Mouse (Mus musculus) cerebellum, postnatal 36 days (tissue): ENCODE results near the gene Hpse2.

ENCODE experiments used
- DNase-seq, 2 experiments: peaks; one replicate each; pipeline ENCODE4 v3.0.0; 2021 to 2022; ENCODE audit warnings: mixed read lengths in 2 of 2

Hpse2 gene

DNA sequence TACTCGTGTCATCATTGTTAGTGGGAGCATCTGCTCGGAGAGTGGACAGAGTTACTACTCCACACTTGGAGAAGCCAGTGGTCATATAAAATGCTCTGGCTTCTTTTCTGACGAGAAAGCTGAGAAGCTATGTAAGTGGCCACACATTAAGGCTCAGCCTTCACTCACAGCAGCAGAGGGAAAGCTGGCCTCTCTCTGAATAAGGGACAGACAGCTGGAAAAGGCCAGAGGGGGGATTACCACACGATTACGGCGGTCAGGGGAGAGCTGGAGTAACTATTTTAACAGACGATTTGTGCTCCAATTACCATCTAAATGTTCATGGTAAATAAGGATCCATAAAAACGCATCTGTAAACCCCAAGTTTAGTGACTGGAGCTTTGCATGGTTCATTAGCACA lies 232.1 kb downstream of the Hpse2 start:
- DNase-seq = no peak

DNA sequence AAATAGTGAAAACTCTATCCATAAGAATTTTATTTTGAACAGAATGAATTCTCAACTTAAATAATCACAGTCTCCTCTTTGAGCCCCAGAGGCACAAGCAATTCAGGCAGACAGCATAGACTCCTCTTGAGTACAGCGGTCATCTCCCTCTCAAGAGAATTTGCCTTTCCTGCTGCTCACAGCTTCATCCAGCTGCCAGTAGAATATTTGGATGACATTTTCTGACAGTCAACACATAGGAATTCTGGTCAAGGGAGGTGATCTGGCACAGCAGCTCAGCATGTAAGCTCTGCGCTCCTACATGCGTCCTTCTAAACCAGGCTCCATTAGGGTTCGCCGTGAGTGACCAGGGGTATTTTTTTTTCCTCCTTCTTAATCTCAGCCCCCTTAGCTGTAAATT lies 232.6 kb downstream of the Hpse2 start:
- DNase-seq = no peak

DNA sequence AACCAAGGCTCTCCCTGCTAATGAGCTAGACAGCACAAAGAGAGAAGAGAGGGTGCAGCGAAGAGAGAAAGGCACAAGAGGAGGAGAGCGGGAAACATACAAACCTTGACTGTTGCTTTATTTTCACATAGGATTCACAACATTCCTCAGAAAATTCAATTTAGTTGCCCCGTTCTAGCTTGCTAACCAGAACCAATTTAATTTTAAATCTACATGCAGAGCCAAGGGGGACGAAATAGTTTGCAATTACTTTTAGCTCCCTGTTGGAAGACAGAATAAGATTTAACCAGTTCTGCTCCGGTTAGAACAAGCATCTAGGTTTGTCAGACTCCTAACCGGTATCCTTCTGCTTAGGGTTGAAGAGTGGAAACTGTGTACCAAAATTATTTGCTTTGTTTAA lies 240.3 kb downstream of the Hpse2 start:
- no peak for DNase-seq

DNA sequence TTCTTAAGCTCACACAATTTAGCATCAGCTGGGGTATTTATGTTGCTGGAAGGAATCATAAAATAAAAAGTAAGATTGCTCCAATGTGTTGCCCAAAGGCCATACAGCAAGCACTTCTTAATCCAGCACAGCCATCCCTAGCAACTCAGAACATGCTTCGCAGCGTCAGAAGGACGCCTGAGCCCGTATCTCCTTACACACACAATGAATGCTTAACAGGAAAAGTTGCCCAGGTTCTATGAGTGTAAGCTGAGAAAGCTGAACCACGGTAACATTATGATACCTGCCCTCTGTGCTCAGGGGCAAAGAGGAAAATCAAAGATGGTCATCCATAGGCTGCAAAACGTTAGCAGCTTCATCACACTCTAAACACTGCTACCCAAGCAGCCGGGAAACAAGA lies 241.3 kb downstream of the Hpse2 start:
- no peak for DNase-seq

DNA sequence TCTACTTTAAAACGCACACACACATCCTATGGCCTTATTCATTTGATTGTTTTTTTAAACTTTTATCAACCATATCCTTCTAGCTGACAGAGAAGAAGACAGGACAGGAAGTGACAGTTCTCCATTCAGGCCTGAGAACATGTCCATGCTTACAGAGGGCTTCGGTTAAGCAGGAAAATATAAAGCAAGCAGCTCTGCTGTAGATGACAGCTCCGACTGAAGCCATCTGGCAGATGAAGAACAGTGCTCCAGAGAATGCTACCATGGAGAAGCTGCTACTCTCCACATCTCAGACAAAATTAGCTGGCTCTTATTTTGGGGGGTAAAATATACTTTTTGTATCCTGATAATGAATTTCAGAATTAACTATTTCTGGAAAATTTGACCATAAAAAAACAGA lies 246.5 kb downstream of the Hpse2 start:
- DNase-seq = no peak

DNA sequence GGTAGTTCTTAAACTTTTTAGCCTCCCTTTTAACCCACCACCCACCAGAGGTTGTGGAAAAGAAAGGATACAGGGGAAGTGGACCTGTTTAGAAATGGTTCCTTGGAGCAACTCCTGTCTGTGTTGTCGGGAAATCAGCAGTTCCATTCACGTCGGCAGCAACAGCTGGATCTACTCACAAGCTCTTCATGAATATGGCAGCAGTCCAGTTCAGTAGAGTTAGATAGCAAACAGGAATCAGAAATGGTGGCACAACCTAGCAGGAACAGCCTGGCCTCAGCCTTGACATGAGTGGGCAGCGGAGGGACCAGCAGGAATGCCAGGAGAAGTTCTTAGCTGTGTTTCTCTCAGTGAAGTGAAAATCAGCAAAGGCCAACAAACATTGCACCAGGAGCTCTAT lies 278.4 kb downstream of the Hpse2 start:
- DNase-seq = no peak

DNA sequence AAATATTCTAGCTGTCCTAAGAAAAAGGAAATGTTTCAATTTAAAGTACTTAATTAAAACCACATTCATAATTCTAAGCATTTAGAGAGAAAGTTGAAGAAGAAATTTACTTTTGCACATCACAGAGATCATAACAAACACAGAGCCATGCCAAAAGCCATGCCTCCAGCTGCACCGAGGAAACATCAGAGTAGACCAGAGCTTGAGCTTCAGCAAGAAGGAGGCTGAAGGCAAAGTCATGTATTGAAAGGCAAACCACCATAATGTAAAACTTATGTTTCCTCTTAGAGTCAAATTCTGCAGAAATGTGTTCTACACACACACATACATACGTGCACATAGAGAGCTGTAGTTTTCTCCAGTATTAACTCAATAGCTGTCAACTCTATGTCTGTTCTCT lies 291.2 kb downstream of the Hpse2 start:
- DNase-seq = no peak

DNA sequence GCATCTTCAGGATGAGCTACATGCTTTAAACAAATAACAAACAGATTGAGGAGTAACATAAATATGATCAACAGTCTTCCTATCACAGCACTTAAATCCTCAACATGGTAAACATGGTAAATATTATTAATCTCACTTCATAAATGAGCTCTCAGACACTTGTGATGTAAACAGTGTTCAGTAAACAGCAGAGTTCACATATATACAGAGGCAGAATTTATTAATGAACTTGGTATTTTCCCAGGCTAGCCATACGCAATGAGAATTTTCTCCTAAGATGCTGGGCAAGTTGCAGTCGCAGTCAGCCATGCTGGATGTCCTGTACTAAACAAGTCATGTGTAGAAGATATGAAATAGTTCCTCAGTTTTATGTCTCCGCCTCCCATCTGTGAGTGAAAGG lies 300.9 kb downstream of the Hpse2 start:
- no peak for DNase-seq

DNA sequence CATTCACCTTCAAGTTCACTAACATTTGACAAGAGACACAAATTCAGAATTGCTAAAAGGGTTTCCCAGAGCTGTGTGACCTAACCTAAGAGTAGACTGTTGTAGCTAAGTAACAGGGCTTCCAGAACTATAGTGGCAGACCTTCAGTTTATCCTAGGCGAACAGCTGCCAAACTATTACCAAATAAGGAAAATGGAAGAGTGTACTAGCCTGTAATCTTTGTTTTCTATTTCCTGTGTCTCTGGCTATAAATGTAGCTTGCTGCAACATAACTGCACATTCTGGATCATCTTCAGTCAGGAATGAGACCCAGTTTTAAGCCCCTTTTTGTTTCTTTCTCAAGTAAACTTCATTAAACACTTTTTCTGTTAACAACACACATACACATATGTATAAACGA lies 324.0 kb downstream of the Hpse2 start:
- no peak for DNase-seq

DNA sequence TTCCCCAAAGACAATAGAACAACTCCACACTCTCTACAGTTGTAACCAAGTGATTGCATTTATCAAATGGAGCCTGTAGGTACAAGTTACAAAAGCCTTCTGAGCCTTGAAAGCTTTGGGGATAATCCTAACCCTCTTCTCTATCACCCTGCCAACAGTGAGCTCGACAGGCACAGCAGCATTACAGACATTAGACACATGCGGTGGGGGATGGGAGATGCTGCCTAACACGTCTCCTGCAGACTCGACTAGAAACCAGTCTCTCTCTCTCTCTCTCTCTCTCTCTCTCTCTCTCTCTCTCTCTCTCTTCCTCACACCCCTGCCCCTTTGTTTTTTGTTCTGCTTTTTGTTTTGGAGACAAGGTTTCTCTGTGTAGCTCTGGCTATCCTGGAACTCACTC lies 343.6 kb downstream of the Hpse2 start:
- no peak for DNase-seq

DNA sequence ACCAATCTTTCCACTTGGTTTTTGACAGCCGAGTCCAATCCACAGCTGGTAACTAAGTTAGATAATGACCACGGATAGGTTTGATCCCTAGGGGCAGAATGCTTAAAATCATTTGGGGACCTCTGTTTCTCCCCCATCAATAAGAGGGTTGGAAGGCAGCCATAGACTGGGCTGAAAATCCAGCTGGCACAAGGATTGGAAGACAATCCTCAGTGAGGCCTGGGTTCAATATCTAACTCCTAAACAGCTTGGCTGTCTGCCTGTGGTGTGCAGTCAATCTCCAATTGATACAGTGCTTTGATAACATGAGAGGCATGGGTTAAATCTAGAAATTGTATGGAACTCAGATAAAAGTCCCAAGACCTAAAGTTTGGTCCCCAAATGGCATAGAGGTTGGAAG lies 345.4 kb downstream of the Hpse2 start:
- no peak for DNase-seq

DNA sequence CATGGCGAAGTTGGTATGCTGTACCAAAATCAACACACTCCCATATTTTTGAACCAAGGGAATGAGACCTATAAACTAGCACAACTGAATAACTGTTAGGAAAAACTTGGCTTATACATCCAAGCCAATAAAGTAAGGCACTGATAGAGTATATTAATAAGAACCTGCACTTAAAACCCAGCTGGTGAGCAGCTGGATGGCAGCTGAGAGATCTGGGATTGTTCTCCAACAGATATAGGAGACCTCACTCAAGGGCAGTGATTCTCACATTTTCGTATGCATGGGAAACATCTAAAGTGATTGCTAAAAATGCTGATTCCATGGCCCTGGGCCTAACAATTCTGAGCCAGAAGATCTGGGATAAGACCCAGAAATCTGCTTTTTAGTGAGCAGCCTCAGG lies 345.9 kb downstream of the Hpse2 start:
- DNase-seq = no peak

DNA sequence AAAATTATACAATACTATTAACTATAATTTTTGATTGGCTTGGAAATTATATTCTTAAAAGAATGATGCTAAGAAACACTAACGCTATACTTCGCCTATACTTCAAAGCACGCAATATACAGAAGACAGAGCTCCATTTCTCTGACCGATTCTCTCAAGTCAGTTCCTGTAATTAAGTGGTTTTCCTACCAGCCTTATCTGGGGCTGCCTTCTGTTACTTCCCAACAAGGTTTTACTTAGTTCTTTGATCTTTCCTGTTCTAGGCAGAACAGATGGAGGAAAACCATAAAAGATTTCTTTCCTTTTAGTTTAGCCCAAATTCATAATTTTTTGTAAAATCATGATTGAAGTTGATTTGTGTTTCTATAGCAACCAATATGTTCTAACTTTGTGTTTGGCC lies 351.8 kb downstream of the Hpse2 start:
- DNase-seq = no peak

DNA sequence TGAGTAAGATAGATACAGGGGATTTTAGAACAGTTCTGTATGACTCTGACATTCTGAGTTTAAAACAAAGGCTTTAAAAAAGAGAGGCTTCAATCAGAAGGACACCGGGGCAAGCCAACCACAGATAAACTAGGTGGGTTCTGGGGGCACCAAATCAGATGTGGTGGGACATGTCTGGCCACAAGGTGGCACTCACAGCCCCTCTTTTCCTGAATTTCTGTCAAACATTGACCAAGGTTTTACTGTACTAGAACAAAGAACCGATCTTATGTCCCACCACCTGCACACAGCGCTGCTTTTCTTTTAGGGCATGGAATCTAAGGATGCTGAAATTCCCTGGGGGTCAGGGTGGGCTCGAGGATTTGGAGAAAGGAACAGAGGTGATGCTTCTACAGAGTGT lies 360.9 kb downstream of the Hpse2 start:
- peak; percentile 20 for DNase-seq

DNA sequence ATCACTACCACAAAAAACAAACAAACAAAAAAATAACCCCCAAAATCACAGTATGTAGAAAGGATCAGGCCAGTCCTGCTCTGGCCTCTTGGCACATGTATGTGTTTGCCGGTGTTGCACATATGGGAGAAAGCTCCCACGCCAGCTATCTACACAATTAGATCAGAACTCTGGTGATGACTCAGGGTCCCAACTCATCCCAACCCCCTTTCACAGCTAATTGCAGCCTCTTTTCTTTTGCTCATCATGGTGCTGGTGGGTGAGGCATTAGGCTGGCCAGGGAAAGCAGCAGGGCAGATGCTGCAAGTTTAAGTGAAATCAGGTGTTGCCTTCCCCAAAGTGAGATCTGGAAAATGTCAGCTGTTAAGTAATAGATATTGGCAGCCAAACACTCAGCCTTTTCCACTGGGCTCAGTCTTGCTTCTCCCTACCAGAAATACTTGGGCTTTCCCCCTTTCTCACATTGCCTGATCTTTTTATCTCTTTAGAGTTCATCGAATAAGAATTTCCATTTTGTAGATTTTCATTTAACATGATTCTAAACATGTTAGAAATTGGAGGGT lies 365.5 kb downstream of the Hpse2 start:
- DNase-seq = no peak

DNA sequence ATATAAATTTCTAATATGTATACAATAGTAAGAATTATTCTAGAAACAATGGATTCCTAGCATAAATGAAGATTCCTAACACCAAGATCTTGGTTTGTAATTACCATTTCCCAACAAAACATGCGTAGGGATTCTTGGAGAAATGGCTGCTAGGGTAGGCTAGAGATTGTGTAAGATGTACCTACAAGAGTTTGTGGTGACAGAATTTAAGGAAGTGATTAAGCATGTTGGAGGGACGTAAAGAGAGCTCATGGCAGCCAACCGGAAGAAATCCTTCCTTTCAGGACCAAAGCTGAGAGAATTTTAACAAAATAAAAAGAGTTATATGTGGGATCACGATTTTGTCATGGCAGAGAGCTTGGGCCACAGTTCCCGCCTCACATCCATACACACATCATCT lies 369.4 kb downstream of the Hpse2 start:
- DNase-seq = no peak

DNA sequence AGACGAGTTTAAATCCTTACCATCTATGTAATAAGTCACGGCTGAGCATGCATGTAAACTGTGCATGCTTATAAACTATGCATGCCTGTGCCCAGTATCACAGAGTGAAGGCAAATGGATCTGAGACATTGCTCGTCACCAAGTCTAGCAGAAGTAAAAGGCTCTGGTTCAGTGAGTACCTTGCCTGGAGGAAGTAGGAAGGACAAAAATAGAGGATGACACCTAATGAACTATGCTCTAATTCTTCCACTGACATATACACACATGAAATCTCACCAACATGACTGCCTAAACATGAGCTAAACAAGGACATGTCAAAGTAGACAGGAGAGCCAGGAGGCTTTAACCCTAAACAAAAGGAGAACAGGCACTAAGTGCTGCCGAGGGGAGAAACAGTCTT lies 391.7 kb downstream of the Hpse2 start:
- no peak for DNase-seq

DNA sequence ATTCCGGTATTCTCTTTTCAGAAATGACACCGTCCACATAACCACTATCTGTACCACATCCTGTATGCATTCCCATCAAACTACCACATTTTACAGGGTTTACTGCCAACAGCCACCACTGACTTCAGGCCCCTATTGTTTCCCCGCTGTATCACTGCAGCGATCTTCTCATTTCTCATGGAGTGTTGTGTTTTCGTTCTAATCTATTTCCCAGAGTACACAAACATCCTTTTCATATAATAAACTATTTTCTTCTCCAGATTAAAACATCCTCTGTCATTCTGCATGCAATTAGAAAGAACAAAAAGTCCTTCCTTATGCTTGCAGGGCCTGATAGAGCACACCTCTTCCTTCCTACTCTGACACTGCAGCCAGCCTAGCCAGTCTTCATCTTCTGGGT lies 399.3 kb downstream of the Hpse2 start:
- no peak for DNase-seq

DNA sequence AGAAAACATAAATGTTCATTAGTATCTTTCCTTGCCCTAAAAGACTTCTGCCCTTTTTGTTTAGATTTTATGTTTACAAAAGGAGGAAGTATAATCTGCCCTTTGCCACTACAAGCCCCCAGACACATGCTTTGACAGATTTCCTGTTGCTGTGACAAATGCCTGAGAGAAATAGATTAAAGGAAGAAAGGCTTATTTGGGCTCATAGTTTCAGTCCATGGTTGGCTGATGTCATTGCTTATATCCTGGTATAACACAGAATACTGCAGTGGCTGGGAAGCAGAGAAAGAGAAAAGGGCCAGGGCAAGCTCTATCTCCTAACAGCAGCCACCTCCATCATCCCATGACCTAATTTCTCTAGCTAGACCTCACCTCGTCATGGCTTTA lies 401.8 kb downstream of the Hpse2 start:
- DNase-seq = no peak

DNA sequence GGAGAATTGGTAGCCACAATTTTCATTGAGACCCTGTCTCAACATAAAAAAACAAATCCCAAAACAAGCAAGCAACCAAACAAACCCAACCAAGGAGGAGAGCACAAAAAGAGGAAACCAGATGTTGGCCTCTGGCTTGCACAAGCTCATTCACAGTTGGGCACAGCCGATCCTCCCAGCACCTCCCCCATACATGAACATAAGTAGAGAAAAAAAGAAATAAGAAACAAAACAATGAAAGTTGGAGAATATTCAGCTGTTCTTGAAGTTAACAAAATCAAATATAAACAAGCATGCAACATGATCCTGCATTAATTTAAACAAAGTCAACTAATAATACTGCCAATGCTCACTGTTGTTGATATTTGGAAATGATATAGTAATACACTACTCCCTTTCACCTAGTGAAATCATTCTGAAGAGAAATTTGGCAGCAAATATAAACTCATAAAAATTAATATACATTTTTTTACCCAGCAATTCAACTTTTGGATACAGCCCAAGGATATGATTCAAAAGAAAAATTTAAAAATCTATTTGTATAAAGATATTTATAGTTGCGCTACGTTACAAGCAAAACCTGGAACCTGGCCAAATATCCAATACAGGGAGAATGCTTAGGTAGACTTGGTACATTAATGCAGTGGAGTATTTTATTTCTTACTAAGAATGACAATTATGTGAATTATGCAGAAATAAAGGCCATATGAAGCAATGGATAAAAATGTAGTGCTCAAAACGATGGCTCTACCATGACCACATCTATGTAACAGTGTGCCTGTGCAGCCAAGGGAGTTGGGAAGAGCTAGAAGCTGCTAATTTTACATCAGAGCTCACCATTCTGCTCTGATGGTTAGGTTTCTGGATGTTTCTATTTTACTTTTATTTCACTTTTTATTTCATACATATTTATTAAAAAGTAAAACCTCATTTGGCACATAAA lies 402.5 kb downstream of the Hpse2 start:
- DNase-seq = no peak

DNA sequence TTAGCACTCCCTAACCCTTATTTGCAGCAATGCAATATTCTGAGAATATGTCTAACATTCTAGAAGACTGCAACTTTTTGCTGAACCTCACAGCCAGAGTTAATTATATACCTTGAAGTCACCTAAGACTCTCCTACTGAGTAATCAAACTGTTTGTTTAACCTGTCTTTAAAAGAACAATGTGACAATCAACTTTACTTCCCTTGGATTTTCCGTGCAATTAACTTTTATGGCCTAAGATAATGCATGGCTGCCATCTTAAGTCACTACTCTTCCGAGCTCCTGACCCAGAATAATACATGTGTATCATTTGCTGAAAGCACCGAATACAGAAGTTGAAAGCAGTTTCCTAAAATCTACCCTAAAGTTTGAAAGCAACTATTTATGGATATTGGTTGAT lies 407.6 kb downstream of the Hpse2 start:
- DNase-seq = no peak

DNA sequence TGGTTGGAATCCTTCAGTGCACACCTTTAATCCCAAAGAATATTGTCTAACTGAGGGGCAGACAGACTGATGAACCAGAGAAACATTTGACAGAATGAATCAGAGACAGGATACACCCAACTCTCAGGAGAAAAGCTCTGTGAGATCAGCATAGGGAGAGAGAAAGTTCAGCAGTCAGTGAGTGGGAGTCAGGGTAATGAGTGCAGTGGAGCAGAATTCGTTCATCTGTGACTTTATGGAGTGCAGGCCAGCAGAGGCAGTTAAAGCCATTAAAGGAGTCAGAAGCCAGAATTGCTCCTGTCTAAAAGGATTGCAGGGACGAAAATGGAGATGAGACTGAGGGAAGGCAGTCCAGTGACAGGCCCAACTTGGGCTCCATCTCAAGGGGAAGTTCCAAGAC lies 410.2 kb downstream of the Hpse2 start:
- no peak for DNase-seq

DNA sequence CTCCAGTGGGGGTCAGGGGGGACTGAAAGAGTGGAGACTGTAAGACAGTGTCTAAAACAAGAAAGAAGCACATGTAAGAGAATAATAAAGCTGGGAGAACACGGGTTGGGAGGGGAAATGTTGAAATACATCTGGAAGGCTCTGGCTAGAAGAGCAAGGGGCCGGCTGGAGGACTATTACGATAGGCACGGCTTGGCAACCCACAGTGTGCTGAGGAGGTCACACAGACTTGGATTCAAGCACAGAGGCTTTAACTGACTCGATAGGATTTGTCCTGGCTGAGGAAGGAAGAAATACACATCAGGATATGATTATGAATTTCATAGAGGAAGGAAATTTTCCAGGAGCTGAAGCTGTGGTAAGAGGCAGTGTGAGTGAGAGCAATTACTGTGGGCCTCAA lies 414.4 kb downstream of the Hpse2 start:
- no peak for DNase-seq

DNA sequence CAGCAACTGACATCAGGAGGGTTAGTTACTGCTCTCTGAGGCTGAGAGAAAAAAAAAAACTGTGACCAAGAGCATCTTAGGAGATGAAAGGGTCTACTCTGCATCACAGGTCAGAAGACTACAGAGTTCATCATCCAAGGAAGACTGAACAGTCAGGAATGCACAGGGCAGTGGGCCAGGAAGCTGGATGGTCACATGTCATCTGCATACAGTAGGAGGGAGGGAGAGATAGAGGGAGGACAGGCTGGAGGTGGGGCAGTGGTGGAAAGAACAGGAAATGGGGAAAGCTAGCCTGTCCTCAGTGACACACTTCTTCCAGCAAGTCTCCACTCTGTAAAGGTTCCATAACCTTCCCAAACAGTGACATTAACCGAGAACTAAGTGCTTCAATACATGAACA lies 423.0 kb downstream of the Hpse2 start:
- no peak for DNase-seq

DNA sequence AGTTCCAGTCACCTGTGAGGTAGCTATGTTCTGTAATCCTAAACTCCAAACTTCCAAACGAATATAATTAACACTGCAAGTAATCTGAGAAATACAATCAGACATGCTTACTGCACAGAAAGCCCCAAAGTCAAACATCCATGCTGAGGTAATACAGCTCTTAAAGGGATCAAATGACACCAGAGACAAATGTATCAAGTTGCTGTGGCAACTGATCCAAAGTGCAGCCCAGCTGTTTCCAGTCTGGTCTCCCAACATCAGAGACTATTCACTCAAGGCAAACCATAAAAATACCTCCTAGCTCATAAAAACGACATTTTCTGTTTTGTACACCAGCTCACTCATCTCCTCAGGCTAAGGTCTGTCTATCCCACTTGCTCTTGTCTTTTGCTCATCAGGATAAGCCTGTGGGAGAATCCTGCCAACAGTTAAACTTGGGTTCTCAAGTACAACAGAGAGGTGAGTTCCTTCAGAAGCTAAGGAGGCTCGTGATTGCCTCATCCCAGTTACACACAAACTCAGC lies 440.0 kb downstream of the Hpse2 start:
- DNase-seq = no peak
